Mouse (Mus musculus) left cerebral cortex, postnatal 36 days (tissue): ENCODE measurements around the gene Gse1. TPM values are rescaled to one million over a fixed set of nuclear protein-coding genes. Genes with fewer than 3 reads are reported as not detected.

Experiments used
- DNase-seq, 2 experiments: peaks; one replicate each; pipeline ENCODE4 v3.0.0; 2021 to 2022; ENCODE audit warnings: low spot score in 2 of 2, mixed read lengths in 1 of 2
- intact Hi-C: fragments of 180-260 bp; cut with DNase I; formaldehyde crosslinking; loops from one replicate; pipeline ENCODE4 v1.15.1; 2025
- total RNA-seq, 2 experiments: library from RNA; stranded (reverse); gene quantifications; 2 replicates each; pipeline ENCODE4 v1.2.3; 2021

Gse1 gene
- total RNA-seq, 2 experiments from 2014 or later = 64.1 to 87.6 TPM

- intact Hi-C loops = no loop called here
- DNase-seq = peak; percentile 64 to 77
Observed at GRCm38 (mm10) chr8:120440739-120441138, 212.5 kb downstream of the Gse1 start.

- no peak for DNase-seq
- intact Hi-C loops = no loop called here
Observed at GRCm38 (mm10) chr8:120441637-120442036, 213.4 kb downstream of the Gse1 start.

GRCm38 (mm10) chr8:120442306-120443003 lies 214.2 kb downstream of the Gse1 start:
- DNase-seq = no peak
- intact Hi-C loops = no loop called here

GRCm38 (mm10) chr8:120445249-120445648 lies 217.0 kb downstream of the Gse1 start:
- intact Hi-C loops = no loop called here
- no peak for DNase-seq

GRCm38 (mm10) chr8:120448131-120448530 lies 219.9 kb downstream of the Gse1 start:
- DNase-seq = no peak
- intact Hi-C loops = no loop called here

GRCm38 (mm10) chr8:120449139-120449538 lies 220.9 kb downstream of the Gse1 start:
- no peak for DNase-seq
- intact Hi-C loops = no loop called here

GRCm38 (mm10) chr8:120449608-120450031 lies 221.4 kb downstream of the Gse1 start:
- intact Hi-C loops = no loop called here
- peak in 1 of 2 experiments; percentile 40 for DNase-seq

- no peak for DNase-seq
- intact Hi-C loops = no loop called here
Observed at GRCm38 (mm10) chr8:120452111-120452510, 223.9 kb downstream of the Gse1 start.

- intact Hi-C loops = no loop called here
- no peak for DNase-seq
Observed at GRCm38 (mm10) chr8:120454404-120454803, 226.1 kb downstream of the Gse1 start.

GRCm38 (mm10) chr8:120460375-120460774 lies 232.1 kb downstream of the Gse1 start:
- DNase-seq = no peak
- intact Hi-C loops = no loop called here

- intact Hi-C loops = no loop called here
- no peak for DNase-seq
Observed at GRCm38 (mm10) chr8:120462119-120462551, 233.9 kb downstream of the Gse1 start.

- intact Hi-C loops = no loop called here
Observed at GRCm38 (mm10) chr8:120462611-120463010, 234.4 kb downstream of the Gse1 start.

GRCm38 (mm10) chr8:120463918-120464584 lies 235.8 kb downstream of the Gse1 start:
- DNase-seq = no peak
- intact Hi-C loops = no loop called here

More at GRCm38 (mm10) chr8:120462611-120463010, 234.4 kb downstream of the Gse1 start:
- no peak for DNase-seq

- no peak for DNase-seq
- intact Hi-C loops = no loop called here
Observed at GRCm38 (mm10) chr8:120464585-120464937, 236.3 kb downstream of the Gse1 start.

- intact Hi-C loops = no loop called here
- DNase-seq = peak; percentile 43 to 57
Observed at GRCm38 (mm10) chr8:120465710-120466109, 237.5 kb downstream of the Gse1 start.

GRCm38 (mm10) chr8:120466266-120466665 lies 238.0 kb downstream of the Gse1 start:
- DNase-seq = no peak
- intact Hi-C loops = no loop called here

GRCm38 (mm10) chr8:120467598-120467997 lies 239.3 kb downstream of the Gse1 start:
- intact Hi-C loops = no loop called here
- DNase-seq = no peak

GRCm38 (mm10) chr8:120470170-120470569 lies 241.9 kb downstream of the Gse1 start:
- intact Hi-C loops = no loop called here
- DNase-seq = no peak

- intact Hi-C loops = no loop called here
- DNase-seq = no peak
Observed at GRCm38 (mm10) chr8:120471166-120471565, 242.9 kb downstream of the Gse1 start.

- DNase-seq = no peak
- intact Hi-C loops = no loop called here
Observed at GRCm38 (mm10) chr8:120471752-120472151, 243.5 kb downstream of the Gse1 start.

- DNase-seq = no peak
- intact Hi-C loops = no loop called here
Observed at GRCm38 (mm10) chr8:120472230-120472629, 244.0 kb downstream of the Gse1 start.
